Mouse (Mus musculus) T-cell, adult 2 months (primary cell): ENCODE measurements around the gene Rnls.

Experiments used
- DNase-seq: peaks from one replicate; pipeline ENCODE4 v3.0.0; 2022; ENCODE audit warnings: low spot score

Gene Rnls

DNA sequence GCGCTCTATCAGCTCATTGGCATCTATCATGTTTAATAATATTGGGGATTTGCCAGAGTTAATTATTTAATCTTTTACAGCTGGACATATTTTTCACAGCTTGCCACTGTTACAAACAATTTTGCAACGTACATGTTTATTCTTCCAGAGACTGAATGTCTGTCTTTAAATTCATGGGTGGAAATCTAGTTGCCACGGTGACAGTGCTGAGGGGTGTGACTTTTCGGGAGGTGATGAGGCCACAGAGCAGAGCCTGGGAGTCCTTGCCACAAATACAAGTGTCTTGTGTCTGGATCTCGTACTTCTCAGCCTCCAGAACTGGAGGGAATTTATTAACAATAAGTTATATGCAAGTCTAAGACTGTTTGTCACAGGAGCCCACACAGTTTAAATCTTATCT, 212.5 kb downstream of the Rnls start:
- DNase-seq: no peak

DNA sequence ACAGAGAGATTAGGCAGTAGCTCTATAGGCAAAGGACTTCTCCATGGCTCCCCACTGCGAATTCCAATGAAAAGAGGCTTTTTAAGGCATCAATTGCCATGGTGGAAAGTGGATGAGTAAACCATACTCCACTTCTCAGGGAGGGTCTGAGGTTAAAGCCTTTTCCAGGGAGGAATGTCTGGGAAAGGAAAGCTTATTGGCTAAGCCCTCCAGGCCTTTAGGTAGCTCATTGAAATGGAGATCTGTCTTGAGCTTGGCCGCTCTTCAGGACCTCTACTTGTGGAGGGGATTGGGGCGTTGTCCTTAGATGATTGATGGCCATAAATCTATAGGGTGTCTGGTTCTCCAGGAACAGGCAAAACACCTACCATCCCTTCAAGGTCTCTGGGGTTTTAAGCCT, 213.2 kb downstream of the Rnls start:
- no peak for DNase-seq

DNA sequence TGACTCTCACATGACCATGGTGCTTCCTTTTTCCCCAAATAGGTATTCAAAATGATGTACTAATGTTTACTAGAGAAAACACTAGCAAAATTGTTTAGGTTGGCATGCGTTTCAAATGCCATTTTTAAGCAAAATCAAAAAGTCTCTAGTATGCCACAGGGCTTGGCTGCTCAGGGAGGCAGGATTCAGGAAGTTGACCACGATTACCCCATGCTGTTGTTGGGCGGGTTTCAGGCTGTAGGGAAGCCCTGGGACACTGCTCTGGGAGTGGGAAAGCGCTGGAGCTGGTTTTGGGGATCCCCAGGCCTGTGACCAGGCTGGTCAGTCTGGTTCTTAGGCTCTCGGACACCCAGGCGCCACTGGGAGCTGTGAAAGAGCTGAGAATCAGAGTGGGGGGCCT, 213.7 kb downstream of the Rnls start:
- DNase-seq: no peak

DNA sequence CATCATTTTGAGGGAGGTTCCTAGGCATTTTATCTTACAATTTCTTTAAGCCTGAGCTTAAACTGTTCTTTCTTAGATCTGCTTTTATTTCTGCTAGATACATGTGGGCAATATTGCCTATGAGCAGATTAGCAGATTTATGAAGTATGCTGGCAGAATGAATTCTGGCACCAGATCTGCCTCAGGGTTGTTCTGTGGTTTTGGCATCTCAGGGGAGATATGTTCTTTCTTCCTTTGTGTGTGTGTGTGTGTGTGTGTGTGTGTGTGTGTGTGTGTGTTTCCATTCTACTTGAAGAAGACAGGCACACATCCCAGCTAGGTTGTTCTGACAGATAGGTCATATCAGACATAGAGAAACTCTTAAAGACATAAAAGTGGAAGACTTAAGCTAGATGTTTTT, 218.1 kb downstream of the Rnls start:
- DNase-seq: no peak

DNA sequence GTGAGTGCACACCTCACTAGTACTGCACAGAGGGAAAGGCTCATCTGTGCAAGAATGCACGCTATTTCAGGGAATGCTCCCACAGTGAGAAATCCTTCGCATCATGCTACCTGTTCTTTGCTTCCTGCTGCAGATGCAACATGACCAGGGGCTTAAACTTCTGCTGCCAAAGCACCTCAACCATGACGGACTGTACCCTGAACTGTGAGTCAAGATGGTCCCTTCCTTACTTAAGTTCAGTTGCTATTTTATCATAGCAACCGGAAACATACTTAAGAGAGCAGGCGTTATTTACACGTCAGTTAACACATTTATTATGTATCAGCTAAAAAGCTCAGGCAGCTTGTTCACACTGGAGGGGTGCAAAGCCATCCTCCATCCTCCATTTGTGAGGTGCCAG, 222.2 kb downstream of the Rnls start:
- DNase-seq: no peak

DNA sequence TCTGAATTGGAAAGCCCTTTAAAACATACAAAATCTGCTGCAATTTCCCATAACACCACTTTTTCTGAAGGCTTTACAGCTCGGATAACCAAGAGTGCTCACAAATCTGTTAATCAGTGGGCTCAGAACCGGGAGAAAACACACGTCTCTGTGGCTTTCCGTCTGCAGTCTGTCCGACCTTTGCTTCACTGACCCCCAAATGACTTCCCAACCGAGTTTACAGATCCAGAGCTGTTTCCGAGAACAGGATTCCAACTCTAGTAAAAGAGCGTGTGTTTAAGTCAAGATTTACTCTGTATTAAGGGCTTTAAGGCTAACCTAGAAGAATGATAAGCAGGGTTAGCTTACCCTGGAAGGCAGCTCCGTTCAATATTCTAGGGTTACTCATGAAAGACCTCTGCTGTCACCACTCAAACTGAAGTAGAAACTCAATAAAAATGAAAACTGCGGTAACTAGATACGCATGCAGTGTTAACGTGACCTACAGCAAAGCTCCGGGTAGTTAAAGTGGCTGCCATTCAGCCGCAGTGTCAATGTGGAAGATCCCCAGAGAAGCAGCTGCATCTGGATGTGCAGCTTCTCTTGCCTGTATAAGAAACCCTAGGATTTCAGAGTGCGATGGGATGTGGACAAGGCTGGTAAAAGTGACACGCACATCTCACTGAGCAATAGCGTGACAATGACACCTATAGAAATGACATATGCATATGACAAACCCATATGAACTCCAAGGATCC, 224.4 kb downstream of the Rnls start:
- DNase-seq: no peak

DNA sequence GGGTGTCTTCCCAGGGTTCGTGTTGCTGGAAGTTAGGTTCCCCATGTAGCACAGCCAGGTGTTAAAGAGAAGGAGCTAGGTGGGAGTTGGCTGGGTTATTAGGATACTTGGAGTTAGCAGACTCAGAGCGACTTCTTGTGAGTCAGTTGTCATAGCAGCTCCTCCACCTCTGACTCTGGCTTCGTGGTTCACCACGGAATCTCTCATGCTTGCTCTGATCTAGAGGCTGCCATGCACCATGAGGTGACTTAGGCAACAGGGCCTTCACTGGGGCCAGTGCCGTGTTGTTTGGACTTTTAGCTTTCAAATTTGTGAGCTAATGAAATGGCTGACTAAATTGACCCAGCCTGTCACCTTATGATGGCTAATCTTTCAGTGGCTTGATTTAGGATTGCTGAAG, 227.3 kb downstream of the Rnls start:
- DNase-seq: no peak

DNA sequence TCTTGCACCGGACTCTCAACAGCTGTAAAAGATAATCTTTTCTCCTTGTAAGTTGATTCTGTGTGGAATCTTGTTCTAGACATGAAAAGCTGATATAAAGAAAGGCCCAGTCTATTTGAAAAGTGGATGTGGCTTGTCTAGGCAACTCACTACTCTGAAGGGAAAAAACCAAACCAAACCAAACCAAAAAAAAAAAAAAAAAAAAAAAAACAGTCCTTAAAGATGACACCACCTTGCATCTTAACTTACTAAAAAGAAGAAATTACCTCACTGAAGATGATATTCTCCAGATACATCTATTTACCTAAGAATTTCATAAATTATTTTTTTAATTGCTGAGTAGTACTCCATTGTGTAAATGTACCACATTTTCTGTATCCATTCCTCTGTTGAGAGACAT, 230.2 kb downstream of the Rnls start:
- no peak for DNase-seq

DNA sequence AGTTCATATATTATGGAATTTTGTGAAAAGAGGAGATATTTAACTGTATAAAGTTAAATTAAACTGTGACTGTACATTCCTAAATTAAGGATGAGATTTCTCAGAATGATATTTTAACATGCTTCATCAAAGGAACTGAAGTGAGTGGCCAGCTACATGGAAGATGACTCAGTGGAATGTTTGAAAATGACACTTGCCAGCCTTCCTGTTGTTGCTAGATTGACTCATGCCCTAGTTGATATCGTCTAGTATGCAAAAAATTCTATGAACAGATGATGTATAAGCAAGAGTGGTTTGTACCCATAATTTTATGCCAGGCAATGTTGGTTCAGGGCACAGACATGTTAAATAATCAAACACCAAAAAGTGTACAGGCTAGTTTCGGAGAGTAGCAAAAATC, 232.2 kb downstream of the Rnls start:
- no peak for DNase-seq

DNA sequence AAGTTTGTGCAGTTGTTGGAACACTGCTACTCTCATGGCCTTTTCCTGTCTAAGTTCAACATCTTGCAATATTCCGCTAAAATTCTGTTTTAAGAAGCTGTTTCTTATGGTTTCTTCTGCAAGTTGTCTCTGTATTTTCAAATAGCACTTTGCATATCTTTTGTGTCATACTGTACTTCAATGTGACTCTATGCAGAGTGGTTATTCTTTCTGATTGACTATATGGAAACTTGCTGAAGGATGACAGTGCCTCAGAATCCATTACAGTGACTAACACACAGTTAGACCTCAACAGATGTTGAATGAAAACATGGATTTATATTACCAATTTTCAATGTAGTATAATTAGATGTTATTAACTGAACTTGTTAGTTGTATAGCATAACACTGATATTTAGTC, 232.9 kb downstream of the Rnls start:
- no peak for DNase-seq

DNA sequence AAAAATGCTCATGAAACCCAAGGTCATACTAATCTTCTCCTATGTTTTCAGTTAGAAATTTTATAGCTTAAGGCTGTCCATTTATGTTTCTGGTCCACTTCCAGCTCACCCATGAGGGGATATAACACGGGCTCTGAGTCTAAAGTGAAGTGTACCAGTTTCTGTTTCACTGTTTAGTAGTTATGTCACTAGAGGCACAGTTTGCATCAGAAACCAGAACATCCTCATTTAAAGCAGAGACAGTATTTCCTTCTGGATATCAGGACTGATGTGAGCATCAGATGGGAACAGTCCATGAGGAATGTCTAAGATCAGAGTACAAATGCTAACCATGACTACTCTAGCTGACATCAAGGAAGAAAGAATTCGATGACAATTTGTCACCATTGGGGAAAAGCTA, 233.9 kb downstream of the Rnls start:
- DNase-seq: no peak

DNA sequence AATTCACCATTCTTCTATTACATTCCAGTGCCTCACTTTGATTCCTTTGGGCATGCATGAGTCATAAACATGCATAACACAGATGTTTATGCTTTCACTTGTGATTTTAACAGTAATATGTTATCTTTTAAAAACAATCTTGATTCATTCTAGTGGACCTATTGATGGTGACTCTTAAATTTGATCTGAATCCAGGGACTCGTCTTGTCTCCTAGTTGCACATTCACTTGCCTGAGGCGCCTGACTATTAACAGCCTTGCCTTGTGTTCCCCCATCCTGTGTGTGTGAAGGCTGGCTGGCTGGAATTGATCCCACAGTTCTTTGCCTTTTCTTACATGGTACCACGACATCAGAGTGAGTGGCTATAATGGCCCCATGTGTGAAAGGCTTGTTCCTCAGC, 243.7 kb downstream of the Rnls start:
- no peak for DNase-seq

DNA sequence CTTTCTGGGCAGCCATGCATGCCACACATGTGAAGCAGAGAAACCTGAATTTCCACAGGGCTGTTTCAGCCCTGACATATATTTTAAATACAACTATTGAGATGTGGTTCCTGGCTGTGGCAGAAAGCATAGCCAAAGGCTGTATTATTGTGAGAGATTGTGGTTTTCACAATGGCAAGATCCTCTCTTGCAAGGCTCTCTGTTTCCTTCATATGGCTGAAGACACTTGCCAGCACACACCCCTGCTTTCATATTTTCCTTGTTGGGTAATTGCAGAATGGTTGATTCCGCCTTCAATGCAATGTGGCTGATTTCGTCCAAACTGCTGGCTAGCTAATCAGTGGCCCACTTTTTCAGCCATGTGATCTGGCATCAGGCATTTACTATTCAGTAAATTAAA, 248.9 kb downstream of the Rnls start:
- no peak for DNase-seq

DNA sequence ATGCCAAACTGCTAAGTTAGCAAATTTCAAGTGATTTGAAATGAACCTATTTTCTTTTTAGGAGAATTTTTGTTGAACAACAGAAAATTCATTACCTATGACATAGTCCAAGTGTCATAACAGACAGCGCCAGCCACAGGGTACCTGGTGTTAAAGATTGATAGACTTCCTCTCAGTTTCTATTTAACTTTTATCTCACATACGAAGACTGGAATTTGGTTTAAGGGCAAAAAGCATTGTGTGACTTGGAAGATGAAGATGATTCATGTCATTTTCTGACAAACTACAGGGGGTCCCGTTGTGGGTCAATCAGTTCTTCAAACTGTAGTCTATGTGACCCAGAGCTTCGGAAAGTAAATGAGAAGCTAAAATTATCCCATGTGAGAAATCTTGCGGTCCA, 254.8 kb downstream of the Rnls start:
- DNase-seq: no peak

DNA sequence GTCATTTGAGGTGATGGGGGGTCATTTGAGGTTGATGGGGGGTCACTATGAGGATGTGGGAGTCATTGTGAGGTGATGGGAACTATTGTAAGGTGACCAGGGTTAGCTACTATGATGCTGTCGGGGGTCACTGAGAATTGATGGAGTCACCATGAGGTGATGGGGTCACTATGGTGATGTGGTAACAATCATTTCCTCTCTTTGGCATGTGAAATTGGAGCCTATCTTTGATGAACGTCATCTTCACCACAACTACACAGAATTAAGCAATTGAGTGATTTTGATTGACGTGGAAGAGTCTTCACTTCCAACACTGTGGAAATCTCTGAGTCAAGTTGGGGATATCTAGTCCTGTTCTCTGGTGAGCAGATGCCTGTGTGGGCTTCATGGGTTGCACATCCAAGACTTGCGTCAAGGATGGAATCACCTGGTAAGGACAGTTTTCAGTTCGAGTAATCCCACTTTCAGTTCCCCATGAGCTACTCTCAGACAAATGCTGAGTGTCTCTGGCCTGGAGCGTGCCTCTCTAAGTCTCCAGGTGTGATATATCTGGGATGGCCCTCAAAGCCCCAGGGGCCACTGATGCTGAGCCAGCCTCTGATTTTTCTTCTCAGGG, 269.4 kb downstream of the Rnls start:
- no peak for DNase-seq

DNA sequence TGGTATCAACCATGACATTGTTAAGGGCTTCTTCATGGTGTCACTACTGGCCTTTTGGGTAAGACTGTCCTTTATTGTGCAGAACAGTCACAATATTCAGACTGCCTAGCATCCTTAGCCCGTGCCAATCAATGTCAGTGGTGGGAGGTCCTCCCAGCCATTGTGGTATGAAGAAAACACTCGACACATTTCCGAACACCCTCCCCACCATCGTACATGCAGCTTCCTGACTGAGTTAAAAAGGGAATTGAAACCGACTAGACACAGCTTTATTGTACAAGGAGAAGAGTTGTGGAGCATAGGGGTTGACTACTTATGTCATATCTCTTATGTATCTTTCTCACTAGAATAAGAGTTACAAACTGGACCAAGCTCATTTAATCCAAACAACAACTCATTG, 272.1 kb downstream of the Rnls start:
- DNase-seq: no peak

DNA sequence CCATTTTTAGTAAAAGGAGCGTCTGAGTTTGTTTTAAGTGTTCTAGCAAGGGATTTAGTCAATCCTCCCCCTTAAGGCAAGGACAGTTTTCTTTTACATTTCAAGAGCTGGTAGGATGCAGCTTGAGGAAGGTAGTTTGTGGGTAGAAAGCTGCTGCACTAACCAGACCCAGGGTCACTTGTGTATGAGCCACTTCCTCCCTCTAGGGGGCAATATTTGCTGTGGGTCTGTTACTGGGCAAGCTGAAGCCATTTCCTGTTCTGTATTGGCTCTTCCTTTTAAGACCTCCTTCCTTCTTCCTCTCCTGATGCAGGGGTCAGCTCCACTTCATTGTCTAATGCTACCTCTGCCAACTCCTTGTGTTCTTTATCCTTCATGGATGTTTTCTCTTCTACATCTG, 273.2 kb downstream of the Rnls start:
- DNase-seq: no peak

DNA sequence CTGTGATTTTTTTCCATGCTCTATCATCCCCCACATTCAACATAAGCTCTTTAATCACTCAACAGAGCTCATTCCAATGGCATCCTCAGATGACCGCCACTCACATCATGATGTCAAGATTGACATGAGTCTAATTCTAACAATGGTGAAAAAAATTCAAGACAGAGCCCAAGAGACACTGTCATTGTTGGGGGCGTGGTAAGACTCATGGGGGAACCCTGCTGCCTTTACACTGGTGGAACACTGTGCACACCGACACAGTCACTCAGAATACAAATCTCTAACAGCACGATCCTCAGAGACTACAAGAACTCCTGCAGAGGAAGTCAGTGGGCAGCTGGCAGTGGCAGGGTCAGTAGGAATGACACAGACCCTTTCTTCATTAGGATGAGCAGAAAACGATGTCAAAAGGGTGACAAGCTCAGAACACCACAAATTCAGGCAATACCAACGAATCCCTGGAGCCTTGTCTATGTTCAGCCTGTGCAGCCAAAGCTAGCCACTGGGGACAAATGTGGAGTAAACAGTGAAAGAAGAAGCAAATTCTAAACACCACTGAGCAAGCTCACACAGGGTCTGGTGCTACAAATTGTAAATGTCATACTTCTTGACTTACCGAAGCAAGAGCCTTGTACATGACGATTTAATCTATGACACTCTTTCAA, 277.3 kb downstream of the Rnls start:
- DNase-seq: no peak

DNA sequence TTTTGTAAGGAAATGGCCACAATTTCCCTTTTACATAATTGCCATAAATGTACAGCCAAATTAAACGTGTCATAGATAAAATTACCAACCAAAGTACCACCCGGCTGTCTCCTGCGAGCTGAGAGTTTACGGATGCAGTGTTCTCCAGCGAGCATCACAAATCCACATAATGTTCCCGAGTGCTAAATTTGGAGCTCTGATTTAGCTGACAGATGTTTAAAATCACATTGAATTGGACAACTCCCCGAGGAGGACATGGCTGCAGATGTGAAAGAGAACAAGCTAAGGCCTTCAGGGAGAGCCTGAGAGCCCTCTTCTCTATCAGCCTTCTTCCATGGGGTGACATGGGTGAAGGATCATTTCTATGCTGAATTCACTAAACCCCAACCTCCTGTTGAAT, 278.3 kb downstream of the Rnls start:
- no peak for DNase-seq

DNA sequence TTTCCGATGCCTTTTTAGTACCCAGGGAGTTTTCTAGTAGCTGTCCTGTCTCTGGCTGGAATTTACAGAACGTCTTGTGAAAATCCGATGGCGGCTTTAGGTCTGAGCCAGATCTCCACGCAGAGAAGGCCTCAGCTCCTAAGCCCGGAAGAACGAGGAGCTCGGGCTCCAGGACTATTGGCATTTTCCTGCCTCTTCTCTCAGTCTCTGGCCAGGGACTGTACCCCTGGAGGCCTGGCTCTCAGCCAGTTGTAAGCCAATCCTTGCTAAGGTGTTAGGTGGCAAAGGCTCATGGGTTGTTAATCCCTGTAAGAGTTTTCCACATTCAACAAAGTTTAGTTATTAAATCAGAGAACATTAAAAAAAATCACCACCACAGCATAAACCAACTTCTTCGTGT, 281.7 kb downstream of the Rnls start:
- DNase-seq: no peak

DNA sequence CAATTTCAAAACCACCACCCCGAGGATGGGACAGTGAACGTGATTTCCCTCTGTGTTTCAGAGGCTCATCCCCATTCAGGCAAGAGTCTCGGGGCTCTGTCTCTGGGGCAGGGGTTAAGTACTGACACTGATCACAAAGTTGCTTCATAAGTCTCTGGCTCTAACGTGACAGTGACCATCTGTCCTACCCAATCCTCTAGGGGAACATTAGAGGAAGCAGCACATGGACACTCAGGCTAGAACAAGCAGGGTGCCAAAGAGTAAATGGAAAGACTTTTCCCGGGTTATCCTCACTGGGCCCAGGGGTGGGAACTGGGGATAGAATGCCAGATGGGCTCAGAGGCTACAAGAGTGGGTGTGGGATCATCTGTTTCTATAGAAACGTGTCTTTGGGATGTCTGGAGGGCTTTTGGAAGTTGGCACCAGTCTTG, 282.1 kb downstream of the Rnls start:
- no peak for DNase-seq

DNA sequence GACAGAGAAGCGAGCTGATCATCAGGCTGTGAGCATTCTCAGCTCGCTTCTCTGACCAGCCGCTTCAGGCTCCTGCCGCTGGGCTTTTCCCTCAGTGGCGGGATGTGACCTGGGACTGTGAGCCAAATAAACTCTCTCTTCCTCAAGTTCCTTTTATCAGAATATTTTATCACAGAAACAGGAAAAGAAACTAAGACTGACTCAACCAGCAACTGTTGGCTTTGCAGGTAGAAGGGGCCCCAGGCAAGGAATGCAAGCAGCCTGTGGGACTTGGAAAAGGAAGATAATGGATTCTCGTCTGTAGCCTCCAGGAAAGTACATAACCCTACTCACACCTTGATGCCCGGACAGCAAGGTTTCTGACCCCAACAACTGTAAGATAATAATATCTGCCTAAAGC, 283.0 kb downstream of the Rnls start:
- no peak for DNase-seq

DNA sequence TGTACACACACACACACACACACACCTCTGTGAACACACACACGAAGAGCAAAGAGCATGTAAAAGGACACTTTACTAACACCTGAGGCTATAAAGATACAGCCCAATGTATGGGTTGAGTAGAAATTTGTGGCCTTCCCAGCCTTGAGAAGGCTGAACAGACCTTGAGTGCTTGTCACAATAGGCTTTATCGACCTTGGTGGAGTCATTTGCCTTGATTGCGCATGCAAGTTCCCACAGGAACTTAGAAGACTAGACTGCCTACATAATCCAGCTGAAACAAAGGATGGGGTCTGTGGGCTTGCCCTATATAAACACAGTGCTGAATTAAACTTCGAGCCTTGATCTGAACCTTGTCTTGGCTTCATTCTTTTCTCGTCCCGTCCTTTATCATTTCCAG, 288.2 kb downstream of the Rnls start:
- no peak for DNase-seq

DNA sequence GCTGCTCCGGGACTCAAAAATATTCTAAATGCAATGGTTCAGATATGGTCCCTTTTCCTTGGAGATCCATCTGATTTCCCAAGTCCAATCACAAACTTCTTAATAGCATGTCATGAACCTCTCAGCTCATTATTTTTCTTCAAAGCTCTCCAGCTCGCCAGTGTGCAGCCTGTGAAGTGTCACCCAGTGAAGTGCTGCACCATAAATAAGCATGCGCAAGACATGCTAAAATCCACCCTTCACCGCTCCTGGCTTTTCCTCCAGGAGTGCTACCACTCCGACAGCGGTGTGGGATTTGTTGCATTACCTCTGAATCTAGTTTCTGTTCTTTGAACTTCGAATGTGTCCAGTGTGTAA, 289.3 kb downstream of the Rnls start:
- no peak for DNase-seq
